Mouse (Mus musculus) MEL (cell line): ENCODE data around the gene Il2rg. TPM values are rescaled to one million over a fixed set of nuclear protein-coding genes. Genes with fewer than 3 reads are reported as not detected.
A peak's percentile ranks its signal among the peaks of the same experiment; 100 is the strongest.

Source experiments
- DNase-seq: peaks from one replicate; pipeline ENCODE4 v3.0.0; 2011; ENCODE audit warnings: low read depth, low spot score
- H3K27ac ChIP-seq: 2 replicates; pipeline ENCODE4 v1.5.1; 2012; ENCODE audit warnings: low read depth, mild to moderate bottlenecking, control low read depth, low read length, moderate library complexity; ENCODE audit not compliant: control insufficient read depth
- H3K27me3 ChIP-seq, 2 experiments: fragments of 150-350 bp in 1 of 2; sonication (generic) in 1 of 2; 2 replicates each; pipeline ENCODE4 v1.6.1; 2012; ENCODE audit warnings: low read length in 2 of 2, mild to moderate bottlenecking in 2 of 2, improper control_type of control experiment in 1 of 2, moderate library complexity in 1 of 2; ENCODE audit not compliant: insufficient read depth in 2 of 2, control insufficient read depth in 1 of 2
- H3K36me3 ChIP-seq, 2 experiments: 2 replicates each; pipeline ENCODE4 v1.6.1; 2012 to 2014; ENCODE audit warnings: low read length in 2 of 2, improper control_type of control experiment in 1 of 2, inconsistent platforms in 1 of 2, mild to moderate bottlenecking in 1 of 2; ENCODE audit not compliant: insufficient read depth in 2 of 2, control insufficient read depth in 1 of 2
- H3K4me1 ChIP-seq, 2 experiments: fragments of 150-350 bp in 1 of 2; sonication (generic) in 1 of 2; 2 replicates each; pipeline ENCODE4 v1.6.1; 2012; ENCODE audit warnings: low read length in 2 of 2, improper control_type of control experiment in 1 of 2, mild to moderate bottlenecking in 1 of 2; ENCODE audit not compliant: insufficient read depth in 2 of 2, control insufficient read depth in 1 of 2
- H3K4me3 ChIP-seq, 2 experiments: fragments of 150-350 bp in 1 of 2; sonication (generic) in 1 of 2; 2 replicates each; pipeline ENCODE4 v1.5.1; 2012; ENCODE audit warnings: low read depth in 2 of 2, low read length in 2 of 2, mild to moderate bottlenecking in 2 of 2, moderate library complexity in 2 of 2, control low read depth in 1 of 2, improper control_type of control experiment in 1 of 2; ENCODE audit not compliant: control insufficient read depth in 1 of 2, insufficient read depth in 1 of 2
- H3K79me2 ChIP-seq: 2 replicates; pipeline ENCODE4 v1.6.1; 2012; ENCODE audit warnings: mild to moderate bottlenecking, low read length, moderate library complexity; ENCODE audit not compliant: control insufficient read depth, poor library complexity, insufficient read depth
- H3K9ac ChIP-seq: 2 replicates; pipeline ENCODE4 v1.6.1; 2012; ENCODE audit warnings: low read depth, mild to moderate bottlenecking, control low read depth, low read length, moderate library complexity; ENCODE audit not compliant: control insufficient read depth, poor library complexity, severe bottlenecking
- H3K9me3 ChIP-seq: fragments of 150-350 bp; sonication (generic); replicated peaks from 2 replicates; pipeline ENCODE4 v1.6.1; 2012; ENCODE audit warnings: mild to moderate bottlenecking, low read length, improper control_type of control experiment, moderate library complexity; ENCODE audit not compliant: insufficient read depth
- CHD2 ChIP-seq: IDR thresholded peaks from 2 replicates; pipeline ENCODE4 v1.6.1; 2011; ENCODE audit warnings: low read length, improper control_type of control experiment
- CTCF ChIP-seq, 3 experiments: IDR thresholded peaks in 2 of 3; conservative IDR thresholded peaks in 1 of 3; 2 replicates each; pipeline ENCODE4 v1.5.1; 2011 to 2012; ENCODE audit warnings: low read length in 3 of 3, low read depth in 2 of 3, mild to moderate bottlenecking in 2 of 3, improper control_type of control experiment in 1 of 3, inconsistent platforms in 1 of 3, mixed read lengths in 1 of 3, moderate library complexity in 1 of 3; ENCODE audit not compliant: control insufficient read depth in 1 of 3, insufficient read depth in 1 of 3, poor library complexity in 1 of 3, severe bottlenecking in 1 of 3
- E2F4 ChIP-seq: IDR thresholded peaks from 2 replicates; pipeline ENCODE4 v1.6.1; 2011; ENCODE audit warnings: low read depth, low read length, improper control_type of control experiment, borderline replicate concordance
- ELF1 ChIP-seq: IDR thresholded peaks from 2 replicates; pipeline ENCODE4 v1.6.1; 2014; ENCODE audit warnings: low read depth, mild to moderate bottlenecking, inconsistent platforms, low read length, improper control_type of control experiment, moderate library complexity
- ETS1 ChIP-seq: IDR thresholded peaks from 2 replicates; pipeline ENCODE4 v1.6.1; 2012; ENCODE audit warnings: low read depth, mild to moderate bottlenecking, inconsistent platforms, low read length, improper control_type of control experiment, moderate library complexity
- GABPA ChIP-seq: IDR thresholded peaks from 2 replicates; pipeline ENCODE4 v1.6.1; 2012; ENCODE audit warnings: low read depth, mild to moderate bottlenecking, inconsistent platforms, low read length, improper control_type of control experiment, moderate library complexity
- GATA1 ChIP-seq: IDR thresholded peaks from 2 replicates; pipeline ENCODE4 v1.6.1; 2011; ENCODE audit warnings: low read depth, low read length, improper control_type of control experiment
- HCFC1 ChIP-seq: IDR thresholded peaks from 2 replicates; pipeline ENCODE4 v1.6.1; 2012; ENCODE audit warnings: low read depth, mild to moderate bottlenecking, inconsistent platforms, low read length, improper control_type of control experiment, moderate library complexity
- JUND ChIP-seq: IDR thresholded peaks from 2 replicates; pipeline ENCODE4 v1.6.1; 2011; ENCODE audit warnings: low read depth, mild to moderate bottlenecking, improper control_type of control experiment, low read length
- KAT2A ChIP-seq: conservative IDR thresholded peaks from 2 replicates; pipeline ENCODE4 v1.6.1; 2012; ENCODE audit warnings: low read depth, low read length, improper control_type of control experiment, inconsistent platforms
- MAFK ChIP-seq: IDR thresholded peaks from 2 replicates; pipeline ENCODE4 v1.6.1; 2011; ENCODE audit warnings: low read depth, mild to moderate bottlenecking, low read length, improper control_type of control experiment, borderline replicate concordance
- MAX ChIP-seq: IDR thresholded peaks from 2 replicates; pipeline ENCODE4 v1.6.1; 2011; ENCODE audit warnings: low read length, improper control_type of control experiment
- MAZ ChIP-seq: IDR thresholded peaks from 2 replicates; pipeline ENCODE4 v1.6.1; 2012; ENCODE audit warnings: low read depth, mild to moderate bottlenecking, inconsistent platforms, low read length, improper control_type of control experiment
- MYB ChIP-seq: IDR thresholded peaks from 2 replicates; pipeline ENCODE4 v1.6.1; 2011; ENCODE audit warnings: mild to moderate bottlenecking, low read depth, low read length, improper control_type of control experiment
- MYC ChIP-seq: IDR thresholded peaks from 2 replicates; pipeline ENCODE4 v1.6.1; 2011; ENCODE audit warnings: low read depth, mild to moderate bottlenecking, low read length, improper control_type of control experiment, moderate library complexity
- NELFE ChIP-seq: IDR thresholded peaks from 2 replicates; pipeline ENCODE4 v1.6.1; 2011; ENCODE audit warnings: low read depth, low read length, improper control_type of control experiment
- NRF1 ChIP-seq: IDR thresholded peaks from 2 replicates; pipeline ENCODE4 v1.6.1; 2014; ENCODE audit warnings: low read depth, mild to moderate bottlenecking, inconsistent platforms, low read length, improper control_type of control experiment, moderate library complexity; ENCODE audit not compliant: poor library complexity, insufficient read depth, severe bottlenecking
- POLR2A ChIP-seq, 2 experiments: IDR thresholded peaks; 2 replicates each; pipeline ENCODE4 v1.6.1; 2011 to 2012; ENCODE audit warnings: low read length in 2 of 2, mild to moderate bottlenecking in 2 of 2, control low read depth in 1 of 2, improper control_type of control experiment in 1 of 2, low read depth in 1 of 2, moderate library complexity in 1 of 2; ENCODE audit not compliant: control insufficient read depth in 1 of 2, insufficient read depth in 1 of 2, poor library complexity in 1 of 2
- POLR2AphosphoS2 ChIP-seq: IDR thresholded peaks from 2 replicates; pipeline ENCODE4 v1.6.1; 2011; ENCODE audit warnings: low read length, improper control_type of control experiment
- POLR2AphosphoS5 ChIP-seq: IDR thresholded peaks from 2 replicates; pipeline ENCODE4 v1.6.1; 2012; ENCODE audit warnings: low read depth, borderline replicate concordance, mild to moderate bottlenecking, inconsistent platforms, low read length, moderate library complexity, mixed read lengths
- RCOR1 ChIP-seq: IDR thresholded peaks from 2 replicates; pipeline ENCODE4 v1.6.1; 2012; ENCODE audit warnings: low read depth, mild to moderate bottlenecking, inconsistent platforms, low read length, improper control_type of control experiment
- SIN3A ChIP-seq: IDR thresholded peaks from 2 replicates; pipeline ENCODE4 v1.6.1; 2012; ENCODE audit warnings: low read length, improper control_type of control experiment, inconsistent platforms
- TBP ChIP-seq: IDR thresholded peaks from 2 replicates; pipeline ENCODE4 v1.8.0; 2011; ENCODE audit warnings: low read depth, low read length, improper control_type of control experiment
- UBTF ChIP-seq: IDR thresholded peaks from 2 replicates; pipeline ENCODE4 v1.6.1; 2012; ENCODE audit warnings: low read depth, mild to moderate bottlenecking, inconsistent platforms, low read length, improper control_type of control experiment, moderate library complexity, borderline replicate concordance; ENCODE audit not compliant: insufficient read depth
- USF1 ChIP-seq: IDR thresholded peaks from 2 replicates; pipeline ENCODE4 v1.6.1; 2014; ENCODE audit warnings: low read depth, mild to moderate bottlenecking, inconsistent platforms, low read length, improper control_type of control experiment, moderate library complexity
- ZC3H11A ChIP-seq: IDR thresholded peaks from 2 replicates; pipeline ENCODE4 v1.6.1; 2012; ENCODE audit warnings: low read depth, mild to moderate bottlenecking, inconsistent platforms, low read length, improper control_type of control experiment
- ZKSCAN1 ChIP-seq: IDR thresholded peaks from 2 replicates; pipeline ENCODE4 v1.6.1; 2012; ENCODE audit warnings: low read depth, mild to moderate bottlenecking, inconsistent platforms, low read length, improper control_type of control experiment, moderate library complexity
- ZMIZ1 ChIP-seq: IDR thresholded peaks from 2 replicates; pipeline ENCODE4 v1.6.1; 2012; ENCODE audit warnings: low read depth, mild to moderate bottlenecking, inconsistent platforms, low read length, improper control_type of control experiment, moderate library complexity
- ZNF384 ChIP-seq: IDR thresholded peaks from 2 replicates; pipeline ENCODE4 v1.6.1; 2012; ENCODE audit warnings: low read depth, mild to moderate bottlenecking, inconsistent platforms, low read length, improper control_type of control experiment
- polyA plus RNA-seq, 2 experiments: library from polyadenylated mRNA; stranded (reverse) in 1 of 2; unstranded in 1 of 2; fragments of >175 nt in 1 of 2; fragments of >200 nt in 1 of 2; gene quantifications; 2 replicates each; pipeline versions ENCODE4 v1.2.1 to v1.2.4; 2012; ENCODE audit warnings: low replicate concordance in 2 of 2, low read depth in 1 of 2; ENCODE audit not compliant: insufficient read length in 2 of 2, insufficient read depth in 1 of 2, missing spikeins in 1 of 2
- total RNA-seq: library from RNA; depleted of rRNA; stranded (reverse); fragments of 300-350 nt; gene quantifications from 2 replicates; pipeline ENCODE4 v1.2.3, GENCODE M21; 2012

The Il2rg gene
- total and polyA plus RNA-seq, 3 experiments = 1.6 to 3.5 TPM; not detected in 1

- TF ChIP-seq JUND = no peak
- TF ChIP-seq POLR2AphosphoS5 = no peak
- TF ChIP-seq ZKSCAN1 = no peak
- TF ChIP-seq POLR2AphosphoS2 = no peak
Measured at GRCm38 (mm10) chrX:101253952-101254729, 13.9 kb downstream of the Il2rg start, which contains the start of gene Foxo4 (continued).

- Histone ChIP-seq H3K27ac (no peak overlapping the region), H3K36me3 (no peaks in the 10 kb centered on the region), H3K9me3 (no peaks in the 10 kb centered on the region), H3K4me3 (no peak overlapping the region), H3K27me3 (0 out of 4 replicates have a peak, but pooled peaks cover 0 to 3% of the 10 kb centered on the region in 2 experiments), H3K4me1 (no peaks in the 10 kb centered on the region), H3K9ac (no peak overlapping the region), H3K79me2 (no peaks in the 10 kb centered on the region)
- no peak for TF ChIP-seq CTCF (IDR thresholded peaks at IDR 0.05 in 2 of 3, conservative IDR thresholded peaks at IDR 0.05 in 1 of 3; ENCODE audit: control insufficient read depth in 1 of 3, insufficient read depth in 1 of 3, low read depth in 2 of 3, low read length in 3 of 3, poor library complexity in 1 of 3, severe bottlenecking in 1 of 3)
- no peak for TF ChIP-seq RCOR1
- TF ChIP-seq GABPA = no peak
- no peak for TF ChIP-seq POLR2AphosphoS2
- TF ChIP-seq POLR2AphosphoS5 = no peak
- TF ChIP-seq HCFC1 = no peak
- TF ChIP-seq MAZ = no peak
- TF ChIP-seq MYB = no peak
- TF ChIP-seq MAX = no peak
- no peak for TF ChIP-seq NELFE
- TF ChIP-seq KAT2A = no peak
- TF ChIP-seq ZC3H11A = no peak
- TF ChIP-seq ZMIZ1 = no peak
- TF ChIP-seq GATA1 = no peak
- no peak for TF ChIP-seq ZKSCAN1
- no peak for TF ChIP-seq ELF1
- TF ChIP-seq CHD2 = no peak
- DNase-seq = no peak
Measured at GRCm38 (mm10) chrX:101245011-101245410, 23.0 kb downstream of the Il2rg start.

- H3K4me1 ChIP-seq = peaks cover 0 to 3% of the 10 kb centered on the region in 2 experiments; a peak in 1 of 4 replicates
- H3K27ac ChIP-seq = no peak overlapping the region
- H3K79me2 ChIP-seq = peaks cover 8% of the 10 kb centered on the region
- H3K9ac ChIP-seq = peak overlapping the region; percentile 41
- no peak for DNase-seq
- no peaks in the 10 kb centered on the region for H3K27me3 ChIP-seq
- H3K36me3 ChIP-seq = peaks cover 0 to 9% of the 10 kb centered on the region in 2 experiments; a peak in 2 of 4 replicates
- no peaks in the 10 kb centered on the region for H3K9me3 ChIP-seq
- H3K4me3 ChIP-seq = peak overlapping the region; percentile 36 to 70
- TF ChIP-seq MYC (no peak), E2F4 (no peak), POLR2A (IDR thresholded peaks at IDR 0.05; ENCODE audit: control insufficient read depth in 1 of 2, insufficient read depth in 1 of 2, low read depth in 1 of 2, low read length in 2 of 2, poor library complexity in 1 of 2) (no peak), UBTF (no peak), ZKSCAN1 (no peak), ZNF384 (no peak), ETS1 (no peak), SIN3A (no peak), MYB (no peak), MAFK (no peak), TBP (no peak), POLR2AphosphoS5 (no peak), ZC3H11A (no peak), MAX (no peak; the same call in 1 of the 2 replicates), USF1 (no peak), HCFC1 (no peak), MAZ (no peak), NRF1 (no peak)
Measured at GRCm38 (mm10) chrX:101222796-101223162, 45.3 kb downstream of the Il2rg start.
